Mouse (Mus musculus) myocyte (in vitro differentiated cells): ENCODE results near the gene Fam161b. TPM values are rescaled to one million over a fixed set of nuclear protein-coding genes. Genes with fewer than 3 reads are reported as not detected.

ENCODE experiments used
- H3K27me3 ChIP-seq: one replicate; pipeline ENCODE4 v1.6.1; 2011; ENCODE audit not compliant: control insufficient read depth, insufficient read depth, insufficient read length
- H3K36me3 ChIP-seq: one replicate; pipeline ENCODE4 v1.6.1; 2011; ENCODE audit not compliant: control insufficient read depth, insufficient read depth
- H3K4me2 ChIP-seq: one replicate; pipeline ENCODE4 v1.6.1; 2011; ENCODE audit warnings: low read depth, control low read depth
- H3K4me3 ChIP-seq: one replicate; pipeline ENCODE4 v1.5.1; 2011; ENCODE audit warnings: mild to moderate bottlenecking, control low read depth, moderate library complexity
- H3K79me2 ChIP-seq: one replicate; pipeline ENCODE4 v1.6.1; 2011; ENCODE audit not compliant: control insufficient read depth, insufficient read depth
- H3ac ChIP-seq: one replicate; pipeline ENCODE4 v1.6.1; 2011; ENCODE audit not compliant: control insufficient read depth, insufficient read length
- CEBPB ChIP-seq: IDR thresholded peaks from 2 replicates; pipeline ENCODE4 v1.6.1; 2011; ENCODE audit warnings: mild to moderate bottlenecking, moderate library complexity; ENCODE audit not compliant: poor library complexity, insufficient read depth, severe bottlenecking
- E2F4 ChIP-seq: IDR thresholded peaks from one replicate; pipeline ENCODE4 v1.6.1; 2011; ENCODE audit warnings: mild to moderate bottlenecking, control low read depth, moderate library complexity; ENCODE audit not compliant: insufficient read depth
- MAX ChIP-seq: IDR thresholded peaks from one replicate; pipeline ENCODE4 v1.6.1; 2011; ENCODE audit warnings: low read depth, mild to moderate bottlenecking, control low read depth
- MYOD1 ChIP-seq, 3 experiments: IDR thresholded peaks; one replicate each; pipeline ENCODE4 v1.6.1; 2011; ENCODE audit warnings: control low read depth in 2 of 3, low read depth in 2 of 3, mild to moderate bottlenecking in 2 of 3, moderate library complexity in 1 of 3; ENCODE audit not compliant: insufficient read length in 2 of 3, control insufficient read depth in 1 of 3
- MYOG ChIP-seq, 3 experiments: IDR thresholded peaks; one replicate each; pipeline ENCODE4 v1.6.1; 2011; ENCODE audit warnings: control low read depth in 2 of 3, low read depth in 2 of 3, mild to moderate bottlenecking in 2 of 3; ENCODE audit not compliant: insufficient read length in 2 of 3, control insufficient read depth in 1 of 3, insufficient read depth in 1 of 3
- POLR2A ChIP-seq: IDR thresholded peaks from one replicate; pipeline ENCODE4 v1.6.1; 2011; ENCODE audit warnings: low read depth, mild to moderate bottlenecking, control low read depth, moderate library complexity; ENCODE audit not compliant: insufficient read length
- POLR2AphosphoS2 ChIP-seq: IDR thresholded peaks from one replicate; pipeline ENCODE4 v1.6.1; 2011; ENCODE audit warnings: low read depth, control low read depth; ENCODE audit not compliant: insufficient read length
- REST ChIP-seq: IDR thresholded peaks from one replicate; pipeline ENCODE4 v1.6.1; 2011; ENCODE audit warnings: mild to moderate bottlenecking, control low read depth, moderate library complexity; ENCODE audit not compliant: insufficient read depth, insufficient read length
- SRF ChIP-seq: IDR thresholded peaks from one replicate; pipeline ENCODE4 v1.6.1; 2011; ENCODE audit warnings: low read depth; ENCODE audit not compliant: control insufficient read depth, insufficient read length
- TCF12 ChIP-seq: IDR thresholded peaks from one replicate; pipeline ENCODE4 v1.6.1; 2011; ENCODE audit warnings: mild to moderate bottlenecking, control low read depth; ENCODE audit not compliant: poor library complexity, insufficient read depth, severe bottlenecking
- TCF3 ChIP-seq: IDR thresholded peaks from one replicate; pipeline ENCODE4 v1.6.1; 2011; ENCODE audit warnings: low read depth, control low read depth; ENCODE audit not compliant: insufficient read length
- USF1 ChIP-seq: IDR thresholded peaks from one replicate; pipeline ENCODE4 v1.6.1; 2011; ENCODE audit warnings: low read depth, mild to moderate bottlenecking, control low read depth, moderate library complexity
- polyA plus RNA-seq: library from polyadenylated mRNA; unstranded; fragments of >200 nt; fragmentation: generic; extraction: Trizol; gene quantifications from one replicate; pipeline ENCODE4 v1.2.1, GENCODE M21; 2012; ENCODE audit warnings: missing spikeins

Fam161b gene
- polyA plus RNA-seq, 1 experiment = 0.92 TPM

- Histone ChIP-seq H3K4me3 (no peak overlapping the region), H3K4me2 (no peak overlapping the region)
- TF ChIP-seq POLR2A (no peak), CEBPB (no peak), TCF12 (no peak), REST (no peak), SRF (no peak), USF1 (no peak), POLR2AphosphoS2 (no peak)
Observed at GRCm38 (mm10) chr12:84404541-84404940, 42.9 kb upstream of the Fam161b start.

GRCm38 (mm10) chr12:84402923-84403322 lies 41.3 kb upstream of the Fam161b start:
- H3K36me3 ChIP-seq = no peaks in the 10 kb centered on the region
- TF ChIP-seq TCF3 = no peak
- no peak for TF ChIP-seq POLR2A
- no peak for TF ChIP-seq MAX
- no peak for TF ChIP-seq MYOG (IDR thresholded peaks at IDR 0.05; ENCODE audit: control insufficient read depth in 1 of 3, insufficient read depth in 1 of 3, insufficient read length in 2 of 3, low read depth in 2 of 3)
- no peak for TF ChIP-seq REST
- TF ChIP-seq POLR2AphosphoS2 = no peak
- TF ChIP-seq TCF12 = no peak
- TF ChIP-seq CEBPB = no peak
- no peak for TF ChIP-seq MYOD1 (IDR thresholded peaks at IDR 0.05; ENCODE audit: control insufficient read depth in 1 of 3, insufficient read length in 2 of 3, low read depth in 2 of 3)
- no peak for TF ChIP-seq SRF
- no peak for TF ChIP-seq USF1
- TF ChIP-seq E2F4 = no peak
- no peak overlapping the region for H3K4me2 ChIP-seq
- no peak overlapping the region for H3ac ChIP-seq
- no peaks in the 10 kb centered on the region for H3K27me3 ChIP-seq
- H3K79me2 ChIP-seq = no peaks in the 10 kb centered on the region
- no peak overlapping the region for H3K4me3 ChIP-seq

More at GRCm38 (mm10) chr12:84404541-84404940, 42.9 kb upstream of the Fam161b start:
- H3ac ChIP-seq = no peak overlapping the region
- H3K79me2 ChIP-seq = no peaks in the 10 kb centered on the region
- H3K27me3 ChIP-seq = no peaks in the 10 kb centered on the region
- H3K36me3 ChIP-seq = no peaks in the 10 kb centered on the region

GRCm38 (mm10) chr12:84400653-84401052 lies 39.0 kb upstream of the Fam161b start:
- Histone ChIP-seq H3K36me3 (no peaks in the 10 kb centered on the region), H3ac (no peak overlapping the region), H3K4me3 (no peak overlapping the region), H3K4me2 (no peak overlapping the region), H3K79me2 (no peaks in the 10 kb centered on the region), H3K27me3 (no peaks in the 10 kb centered on the region)
- TF ChIP-seq TCF12 = no peak

- no peak overlapping the region for H3ac ChIP-seq
- no peaks in the 10 kb centered on the region for H3K79me2 ChIP-seq
- H3K36me3 ChIP-seq = no peaks in the 10 kb centered on the region
- TF ChIP-seq MYOD1 (IDR thresholded peaks at IDR 0.05; ENCODE audit: control insufficient read depth in 1 of 3, insufficient read length in 2 of 3, low read depth in 2 of 3) (no peak), CEBPB (no peak), USF1 (no peak), SRF (no peak), TCF12 (no peak), MAX (no peak), POLR2A (no peak), TCF3 (no peak), E2F4 (no peak), REST (no peak), MYOG (IDR thresholded peaks at IDR 0.05; ENCODE audit: control insufficient read depth in 1 of 3, insufficient read depth in 1 of 3, insufficient read length in 2 of 3, low read depth in 2 of 3) (no peak), POLR2AphosphoS2 (no peak)
- no peaks in the 10 kb centered on the region for H3K27me3 ChIP-seq
- H3K4me2 ChIP-seq = no peak overlapping the region
- H3K4me3 ChIP-seq = no peak overlapping the region
Observed at GRCm38 (mm10) chr12:84400068-84400467, 38.4 kb upstream of the Fam161b start.

- Histone ChIP-seq H3K4me2 (no peak overlapping the region), H3K36me3 (no peaks in the 10 kb centered on the region), H3K27me3 (no peaks in the 10 kb centered on the region), H3K79me2 (no peaks in the 10 kb centered on the region), H3K4me3 (no peak overlapping the region), H3ac (no peak overlapping the region)
- no peak for TF ChIP-seq MAX
- no peak for TF ChIP-seq POLR2A
- TF ChIP-seq POLR2AphosphoS2 = no peak
- no peak for TF ChIP-seq USF1
- TF ChIP-seq MYOD1 (IDR thresholded peaks at IDR 0.05; ENCODE audit: control insufficient read depth in 1 of 3, insufficient read length in 2 of 3, low read depth in 2 of 3) = no peak
- no peak for TF ChIP-seq TCF3
- no peak for TF ChIP-seq SRF
- TF ChIP-seq CEBPB = no peak
- no peak for TF ChIP-seq REST
- no peak for TF ChIP-seq E2F4
- TF ChIP-seq MYOG (IDR thresholded peaks at IDR 0.05; ENCODE audit: control insufficient read depth in 1 of 3, insufficient read depth in 1 of 3, insufficient read length in 2 of 3, low read depth in 2 of 3) = no peak
- no peak for TF ChIP-seq TCF12
Observed at GRCm38 (mm10) chr12:84399663-84400062, 38.0 kb upstream of the Fam161b start.
